Mouse (Mus musculus) CH12.LX (cell line): ENCODE results near the gene Rexo5.

Source experiments
- CTCF ChIP-seq, 2 experiments: IDR thresholded peaks in 1 of 2; conservative IDR thresholded peaks in 1 of 2; 2 replicates each; pipeline ENCODE4 v1.5.1; 2011 to 2012; ENCODE audit warnings: low read depth in 2 of 2, low read length in 2 of 2, improper control_type of control experiment in 1 of 2, inconsistent platforms in 1 of 2, mild to moderate bottlenecking in 1 of 2, moderate library complexity in 1 of 2
- EP300 ChIP-seq: IDR thresholded peaks from 2 replicates; pipeline ENCODE4 v1.6.1; 2011; ENCODE audit warnings: low read length, improper control_type of control experiment
- GABPA ChIP-seq: IDR thresholded peaks from 2 replicates; pipeline ENCODE4 v1.6.1; 2012; ENCODE audit warnings: low read depth, low read length, improper control_type of control experiment, inconsistent platforms; ENCODE audit not compliant: insufficient replicate concordance
- HCFC1 ChIP-seq: IDR thresholded peaks from 2 replicates; pipeline ENCODE4 v1.6.1; 2012; ENCODE audit warnings: low read depth, mild to moderate bottlenecking, inconsistent platforms, low read length, improper control_type of control experiment
- JUND ChIP-seq: conservative IDR thresholded peaks from 2 replicates; pipeline ENCODE4 v1.6.1; 2011; ENCODE audit warnings: low read depth, low read length, improper control_type of control experiment
- MAX ChIP-seq: IDR thresholded peaks from 2 replicates; pipeline ENCODE4 v1.6.1; 2011; ENCODE audit warnings: low read length, improper control_type of control experiment
- MAZ ChIP-seq: IDR thresholded peaks from 2 replicates; pipeline ENCODE4 v1.6.1; 2012; ENCODE audit warnings: low read depth, mild to moderate bottlenecking, inconsistent platforms, low read length, improper control_type of control experiment, moderate library complexity
- MXI1 ChIP-seq: IDR thresholded peaks from 2 replicates; pipeline ENCODE4 v1.6.1; 2011; ENCODE audit warnings: mild to moderate bottlenecking, low read depth, low read length, improper control_type of control experiment
- MYC ChIP-seq: IDR thresholded peaks from 2 replicates; pipeline ENCODE4 v1.6.1; 2011; ENCODE audit warnings: low read depth, mild to moderate bottlenecking, improper control_type of control experiment, low read length
- PAX5 ChIP-seq: IDR thresholded peaks from 2 replicates; pipeline ENCODE4 v1.6.1; 2012; ENCODE audit warnings: low read length, inconsistent platforms, mixed read lengths
- POLR2A ChIP-seq: IDR thresholded peaks from 2 replicates; pipeline ENCODE4 v1.6.1; 2011; ENCODE audit warnings: low read depth, mild to moderate bottlenecking, improper control_type of control experiment, low read length
- USF1 ChIP-seq: IDR thresholded peaks from 2 replicates; pipeline ENCODE4 v1.6.1; 2014; ENCODE audit warnings: low read depth, mild to moderate bottlenecking, inconsistent platforms, low read length, improper control_type of control experiment
- ZC3H11A ChIP-seq: IDR thresholded peaks from 2 replicates; pipeline ENCODE4 v1.6.1; 2012; ENCODE audit warnings: low read depth, mild to moderate bottlenecking, inconsistent platforms, low read length, improper control_type of control experiment

GRCm38 (mm10) chr7:119749942-119750341, 43.9 kb upstream of the Rexo5 start:
- TF ChIP-seq CTCF (conservative IDR thresholded peaks at IDR 0.05 in 1 of 2, IDR thresholded peaks at IDR 0.05 in 1 of 2; ENCODE audit: low read depth in 2 of 2, low read length in 2 of 2) (no peak), JUND (no peak), HCFC1 (no peak), PAX5 (no peak), MAX (no peak), POLR2A (no peak), MXI1 (no peak), EP300 (no peak), MAZ (no peak), MYC (no peak), ZC3H11A (no peak), GABPA (no peak), USF1 (no peak)
